Mouse (Mus musculus) heart, postnatal 25 days (tissue): ENCODE results near the gene Yju2. TPM values are rescaled to one million over a fixed set of nuclear protein-coding genes. Genes with fewer than 3 reads are reported as not detected.

Experiments used
- DNase-seq: peaks from one replicate; pipeline ENCODE4 v3.0.0; 2022; ENCODE audit warnings: low spot score
- intact Hi-C: fragments of 180-260 bp; cut with DNase I; formaldehyde crosslinking; loops from one replicate; pipeline ENCODE4 v1.15.1; 2025
- total RNA-seq, 2 experiments: library from RNA; stranded (reverse); gene quantifications; 2 replicates each; pipeline ENCODE4 v1.2.3; 2021

Yju2 gene
- total RNA-seq, 2 experiments from 2014 or later: 9.6 to 9.7 TPM

GRCm38 (mm10) chr17:55958584-55958886 is 364 bp upstream of the Yju2 start:
- DNase-seq: no peak
- intact Hi-C loops: loop anchor here (1.0 to 5.0 kb wide), 4 partner anchors 52 to 299 kb away; partner anchors contain the start of gene Fem1a

- intact Hi-C loops: loop anchor here (5.0 kb wide), 3 partner anchors 78 to 297 kb away; partner anchors contain the start of gene Fem1a
- no peak for DNase-seq
Observed at GRCm38 (mm10) chr17:55959946-55960740, 1.2 kb downstream of the Yju2 start.

- intact Hi-C loops: no loop called here
Observed at GRCm38 (mm10) chr17:55960791-55961190, 1.9 kb downstream of the Yju2 start.

GRCm38 (mm10) chr17:55961631-55962030 is 2.7 kb downstream of the Yju2 start:
- no peak for DNase-seq
- intact Hi-C loops: no loop called here

More at GRCm38 (mm10) chr17:55960791-55961190, 1.9 kb downstream of the Yju2 start:
- no peak for DNase-seq

GRCm38 (mm10) chr17:55963171-55963570 is 4.3 kb downstream of the Yju2 start:
- DNase-seq: no peak
- intact Hi-C loops: no loop called here

GRCm38 (mm10) chr17:55964496-55964895 is 5.6 kb downstream of the Yju2 start:
- intact Hi-C loops: no loop called here
- no peak for DNase-seq

GRCm38 (mm10) chr17:55964996-55965395 is 6.1 kb downstream of the Yju2 start:
- intact Hi-C loops: no loop called here
- no peak for DNase-seq

GRCm38 (mm10) chr17:55967186-55967585 is 8.3 kb downstream of the Yju2 start:
- intact Hi-C loops: no loop called here
- no peak for DNase-seq

- intact Hi-C loops: no loop called here
- DNase-seq: no peak
Observed at GRCm38 (mm10) chr17:55968210-55968609, 9.3 kb downstream of the Yju2 start.

GRCm38 (mm10) chr17:55969560-55969959 is 10.7 kb downstream of the Yju2 start:
- no peak for DNase-seq
- intact Hi-C loops: no loop called here

- DNase-seq: no peak
- intact Hi-C loops: no loop called here
Observed at GRCm38 (mm10) chr17:55969966-55970891, 11.3 kb downstream of the Yju2 start, which contains the start of gene Shd. TSS of gene Shd (plus strand) at chr17:55970467.

- intact Hi-C loops: no loop called here
- no peak for DNase-seq
Observed at GRCm38 (mm10) chr17:55971453-55971852, 12.6 kb downstream of the Yju2 start.

- no peak for DNase-seq
- intact Hi-C loops: loop anchor here (2.0 kb wide), 1 partner anchor 34 kb away; no protein-coding TSS in a partner anchor
Observed at GRCm38 (mm10) chr17:55976255-55976862, 17.5 kb downstream of the Yju2 start.

GRCm38 (mm10) chr17:55977301-55977700 is 18.4 kb downstream of the Yju2 start:
- no peak for DNase-seq
- intact Hi-C loops: loop anchor here (2.0 kb wide), 1 partner anchor 34 kb away; no protein-coding TSS in a partner anchor

GRCm38 (mm10) chr17:55986030-55986961 is 27.4 kb downstream of the Yju2 start, which contains the start of gene Fsd1:
TSS of gene Fsd1 (plus strand) at chr17:55986509.
- intact Hi-C loops: no loop called here
- DNase-seq: no peak

GRCm38 (mm10) chr17:55990278-55990898 is 31.5 kb downstream of the Yju2 start:
- intact Hi-C loops: no loop called here
- no peak for DNase-seq

- no peak for DNase-seq
- intact Hi-C loops: no loop called here
Observed at GRCm38 (mm10) chr17:55996007-55996406, 37.1 kb downstream of the Yju2 start.

- DNase-seq: no peak
- intact Hi-C loops: no loop called here
Observed at GRCm38 (mm10) chr17:55999794-56000499, 41.0 kb downstream of the Yju2 start.
